Mouse (Mus musculus) stomach, postnatal 0 days (tissue): ENCODE data around the gene Pecr.

ENCODE experiments used
- CTCF ChIP-seq: IDR thresholded peaks from 2 replicates; pipeline ENCODE4 v1.5.1; 2016; ENCODE audit warnings: antibody characterized with exemption, low read depth, mild to moderate bottlenecking, moderate library complexity
- EP300 ChIP-seq: optimal IDR thresholded peaks from 2 replicates; pipeline ENCODE3; 2016; ENCODE audit warnings: antibody characterized with exemption

GRCm38 (mm10) chr1:72263099-72263498, 21.0 kb downstream of the Pecr start:
- TF ChIP-seq CTCF (no peak), EP300 (no peak)
